Mouse (Mus musculus) kidney, postnatal 36 days (tissue): Measurements from ENCODE around the gene Sptbn1.
"Not testable (repeated sequence)": the region's sequence is repeated elsewhere in the genome, so short reads cannot be mapped to it uniquely, and the experiment has no call there.

ENCODE experiments used
- DNase-seq, 2 experiments: peaks; one replicate each; pipeline ENCODE4 v3.0.0; 2021 to 2022; ENCODE audit warnings: mixed read lengths in 2 of 2

Sptbn1 gene

DNA sequence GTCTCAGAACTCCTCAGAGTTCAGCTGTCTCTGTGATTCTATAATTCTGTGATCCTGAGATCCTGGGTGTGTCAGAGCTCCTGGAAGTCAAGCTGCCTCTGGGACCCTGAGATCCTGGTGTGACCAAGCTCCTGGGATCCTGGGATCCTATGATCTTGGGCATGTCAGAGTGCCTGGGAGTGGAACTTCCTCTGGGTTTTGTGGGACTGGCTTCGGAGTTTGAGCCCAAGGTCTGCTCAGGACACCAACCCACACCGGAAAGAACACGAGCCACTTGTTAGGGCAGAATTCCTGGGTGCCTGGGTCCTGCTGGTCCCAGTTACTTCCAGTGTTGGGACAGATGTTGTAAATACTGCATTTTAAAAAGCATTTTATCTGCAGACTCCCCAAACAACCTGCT, 12.8 kb downstream of the Sptbn1 start:
- DNase-seq, result not testable (repeated sequence)

DNA sequence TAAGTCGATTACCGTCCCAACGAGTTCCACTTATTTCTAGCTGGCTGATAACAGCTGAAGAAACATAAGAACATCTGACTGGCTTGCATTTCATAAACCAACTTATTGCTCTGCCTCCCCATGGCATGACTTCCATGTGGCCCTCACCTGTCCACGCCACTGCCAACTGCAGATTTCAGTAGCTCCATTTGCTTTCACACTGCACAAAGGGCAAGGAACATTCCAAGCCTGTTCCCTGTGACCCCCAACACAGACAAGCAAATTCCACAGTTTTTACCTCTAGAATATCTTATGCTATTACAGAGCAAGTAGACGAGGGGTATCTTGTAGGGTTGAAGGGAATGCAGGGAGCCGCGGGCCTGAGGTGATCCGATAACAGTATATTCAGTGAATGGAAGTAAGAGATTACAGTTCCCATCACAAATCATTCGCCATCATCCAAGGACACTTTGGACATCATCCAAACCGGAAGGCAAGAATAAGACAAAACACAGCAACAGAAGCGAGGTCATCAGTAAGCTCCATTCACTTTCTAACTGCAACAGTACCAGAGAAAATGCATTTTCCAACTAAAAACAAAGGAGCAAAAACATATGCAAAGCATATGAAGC, 16.6 kb downstream of the Sptbn1 start:
- DNase-seq, result peak in 1 of 2 experiments; percentile 28

DNA sequence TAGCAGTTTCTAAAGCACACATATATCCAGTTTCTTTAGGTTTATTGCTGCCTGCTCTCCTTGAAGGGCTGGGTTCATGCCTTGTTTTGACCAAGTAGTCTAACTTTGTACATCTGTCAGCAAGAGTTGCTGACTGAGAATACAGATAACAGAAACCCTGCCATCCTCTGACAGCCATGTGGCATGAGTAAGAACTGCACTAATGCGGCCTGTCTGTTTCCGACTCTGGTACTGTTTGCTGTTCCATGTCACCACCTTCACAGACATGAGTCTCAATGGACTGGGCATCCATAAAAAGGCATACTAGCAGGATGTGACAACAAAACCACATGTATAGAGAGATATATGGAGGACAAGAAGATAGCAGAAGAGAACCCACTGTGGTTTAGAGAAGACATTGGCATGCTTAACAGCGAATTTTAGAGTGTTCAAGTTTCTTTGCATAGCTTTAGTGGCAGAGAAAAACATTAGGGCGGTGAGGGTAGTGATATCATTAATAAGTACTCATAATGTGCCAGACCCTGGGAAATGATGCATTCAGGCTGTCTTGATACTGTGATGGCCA, 18.4 kb downstream of the Sptbn1 start:
- no peak for DNase-seq

DNA sequence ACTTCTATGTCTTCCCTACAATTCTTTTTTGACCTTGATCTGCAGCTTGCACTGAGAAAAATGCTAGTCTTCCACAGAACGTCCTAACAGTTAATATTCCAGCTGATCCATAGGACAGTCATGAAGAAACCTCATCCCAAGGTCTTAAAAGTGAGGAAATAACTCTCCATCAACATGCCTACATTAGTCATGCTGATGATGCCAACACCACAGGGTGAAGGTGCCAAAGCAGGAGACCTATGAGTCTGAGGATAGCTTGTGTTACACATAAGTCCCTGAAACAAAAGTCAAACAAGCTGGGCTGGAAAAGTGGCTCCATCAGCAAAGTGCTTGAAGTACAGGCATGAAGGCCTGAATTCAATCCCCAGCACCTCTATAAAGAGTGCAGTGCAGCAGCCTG, 20.9 kb downstream of the Sptbn1 start:
- no peak for DNase-seq

DNA sequence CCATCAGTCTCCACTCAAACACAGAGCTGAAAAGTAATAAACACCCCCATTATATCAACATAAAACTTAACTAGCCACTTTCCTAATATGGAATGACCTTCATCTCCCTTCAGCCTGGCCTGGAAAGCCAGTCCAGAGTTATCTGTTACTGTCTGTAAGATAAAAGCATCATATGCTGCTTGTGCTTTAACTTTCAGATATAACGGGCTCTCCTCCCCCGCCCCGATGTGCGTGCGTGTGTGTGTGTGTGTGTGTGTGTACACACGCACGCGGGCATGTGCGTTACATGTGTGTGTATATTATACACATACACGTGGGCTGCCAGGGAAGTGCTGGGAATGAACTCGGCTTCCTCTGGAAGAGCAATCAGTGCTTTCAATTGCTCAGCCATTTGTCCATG, 21.8 kb downstream of the Sptbn1 start:
- no peak for DNase-seq

DNA sequence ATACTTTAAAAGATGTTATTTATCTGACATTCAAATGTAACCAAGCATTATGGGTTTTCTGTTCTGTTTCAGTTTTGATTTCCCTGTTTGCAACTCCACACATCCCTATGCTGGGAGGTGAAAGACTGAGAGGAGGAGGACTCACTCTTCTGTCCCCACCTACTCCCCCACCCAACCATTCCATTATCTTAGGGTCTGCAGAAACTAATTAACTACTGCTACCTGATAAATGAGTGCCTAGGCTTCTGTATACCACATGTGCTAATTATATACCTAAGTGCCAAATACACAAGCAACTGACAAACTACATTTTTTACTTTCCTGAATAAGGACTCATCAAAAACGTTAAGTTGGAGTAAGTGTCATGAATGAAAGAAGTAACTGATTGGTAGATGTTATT, 23.8 kb downstream of the Sptbn1 start:
- DNase-seq, result no peak

DNA sequence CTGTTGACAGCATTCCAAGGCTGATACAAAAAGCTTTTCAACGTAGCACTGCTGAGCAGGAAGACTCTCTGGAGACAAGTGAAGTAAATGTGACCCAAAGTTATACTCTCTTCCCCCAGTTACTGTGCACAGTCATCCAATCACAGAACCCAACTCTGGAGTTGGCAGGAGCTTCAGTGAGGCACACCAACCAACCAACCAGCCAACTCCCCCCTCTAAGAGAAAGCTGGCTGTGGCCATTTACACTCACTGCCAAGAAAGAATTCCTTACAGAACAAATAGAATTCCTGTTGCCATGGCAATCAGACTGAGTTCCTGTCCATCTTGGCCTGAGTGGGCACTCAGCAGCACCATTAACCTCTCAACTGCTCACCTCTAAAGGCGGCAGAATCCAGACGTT, 24.4 kb downstream of the Sptbn1 start:
- DNase-seq, result peak in 1 of 2 experiments; percentile 75

DNA sequence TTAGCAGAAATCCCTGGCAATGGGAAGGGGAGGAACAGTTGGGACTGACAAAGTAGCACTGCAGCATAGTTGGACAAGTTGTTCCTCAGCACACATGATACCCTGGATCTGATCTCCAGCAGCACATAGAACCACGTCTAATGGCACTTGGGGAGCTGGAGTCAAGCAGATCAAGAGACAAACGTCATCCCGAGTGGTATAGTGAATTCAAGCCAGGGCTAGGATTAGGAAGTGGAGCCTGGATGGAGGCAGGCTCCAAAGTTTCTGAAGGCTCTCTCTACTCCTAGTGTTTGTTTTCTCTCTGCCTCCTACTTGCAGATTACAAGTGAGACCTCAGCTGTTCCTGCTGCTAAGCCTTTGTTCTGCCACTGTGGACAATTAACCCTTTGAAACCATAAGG, 27.1 kb downstream of the Sptbn1 start:
- no peak for DNase-seq

DNA sequence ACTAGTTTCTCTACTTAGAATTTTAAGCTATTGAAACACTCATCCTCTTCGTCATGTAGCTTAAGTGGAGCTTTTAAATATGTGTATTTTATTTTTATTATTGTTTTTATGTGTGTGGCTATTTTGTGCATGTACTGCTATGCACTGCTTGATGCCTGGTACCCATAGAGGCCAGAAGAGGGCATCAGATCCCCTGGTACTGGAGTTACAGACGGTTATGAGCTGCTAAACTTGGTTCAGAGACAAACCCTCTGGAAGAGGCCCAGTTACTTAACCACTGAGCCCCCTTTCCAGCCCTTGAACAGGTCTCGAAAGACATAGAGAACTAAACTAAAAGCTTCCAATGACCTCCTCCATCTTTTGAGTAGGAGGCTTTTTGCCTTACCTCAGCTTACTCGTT, 30.0 kb downstream of the Sptbn1 start:
- DNase-seq, result peak; percentile 59 to 70

DNA sequence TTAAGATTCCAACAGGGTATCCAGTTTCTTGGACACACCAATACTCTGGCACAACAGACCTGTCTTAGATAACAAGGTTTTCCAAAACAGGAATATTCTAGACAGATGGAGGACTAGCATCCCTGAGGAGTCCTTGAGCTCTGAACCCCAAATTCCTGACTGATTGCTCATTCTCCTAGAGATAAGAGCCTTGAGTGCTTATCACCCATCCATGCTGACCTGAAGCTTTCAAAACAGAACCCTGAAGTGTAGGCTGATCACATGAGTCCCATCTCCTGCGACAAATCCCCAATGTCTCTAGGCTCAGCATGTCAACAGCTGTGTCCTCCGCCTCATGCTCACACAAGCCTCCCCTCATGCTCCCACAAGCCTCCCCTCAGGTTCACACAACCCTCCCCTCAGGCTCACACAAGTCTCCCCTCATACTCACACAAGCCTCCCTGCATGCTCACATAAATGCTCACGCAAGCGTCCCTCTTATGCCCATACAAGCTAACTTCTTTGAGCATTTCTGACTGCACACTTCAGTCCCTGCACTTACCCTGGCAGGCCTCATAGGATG, 31.2 kb downstream of the Sptbn1 start:
- no peak for DNase-seq

DNA sequence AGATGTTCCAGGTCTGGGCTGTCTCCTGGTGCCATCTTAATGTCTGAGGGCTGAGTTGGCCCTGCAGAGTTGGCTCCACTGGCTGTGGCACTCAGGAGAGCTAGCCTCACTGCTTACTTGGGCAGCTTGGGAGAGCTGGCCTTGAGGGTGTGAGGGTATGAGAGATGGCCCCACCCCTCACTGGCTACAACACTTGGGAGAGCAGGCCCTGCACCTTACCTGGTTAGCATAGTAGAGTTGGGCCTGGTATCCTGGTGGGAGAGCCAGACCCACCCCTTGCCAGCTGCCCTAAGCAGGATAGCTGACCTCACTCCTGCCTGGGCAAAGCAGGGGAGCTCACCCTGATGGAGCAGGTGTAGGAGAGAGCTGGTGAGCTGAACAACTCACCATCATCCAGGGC, 32.3 kb downstream of the Sptbn1 start:
- no peak for DNase-seq

DNA sequence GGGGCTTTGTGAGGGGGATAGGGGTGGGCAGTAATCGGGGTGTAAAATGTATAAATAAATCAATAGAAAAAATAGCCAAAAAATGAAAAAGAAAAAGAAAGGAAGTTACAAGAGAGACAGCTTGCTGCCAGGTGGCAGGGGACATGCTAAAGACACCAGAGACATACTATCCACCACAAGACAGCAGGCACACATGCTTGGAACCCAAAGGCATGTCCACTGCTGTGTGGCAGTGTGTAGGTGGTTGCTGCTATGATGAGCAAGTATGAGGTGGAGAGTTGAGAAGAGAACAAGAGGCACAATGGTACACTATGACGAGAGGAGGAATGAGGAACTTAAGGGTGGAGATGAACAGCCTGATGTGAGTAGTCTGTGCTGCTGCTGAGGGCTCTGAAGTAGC, 32.8 kb downstream of the Sptbn1 start:
- no peak for DNase-seq

DNA sequence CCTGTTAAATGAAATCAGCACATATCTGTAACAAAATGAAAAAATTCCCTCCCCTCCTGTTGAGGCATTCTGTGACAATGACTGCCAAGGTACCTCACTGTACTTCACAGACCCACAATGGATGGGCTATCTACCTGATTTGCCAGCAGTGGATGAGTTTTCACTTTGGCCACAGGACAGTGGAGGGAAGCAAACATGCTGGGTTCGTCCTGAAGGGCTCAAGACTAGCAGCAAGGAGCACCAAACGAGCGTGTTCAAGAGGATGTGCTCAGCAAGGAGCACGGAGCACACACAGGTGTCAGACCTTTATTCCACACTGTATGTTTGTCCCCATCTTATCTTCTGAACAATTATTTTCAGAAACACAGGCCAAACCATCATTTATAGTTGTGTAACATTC, 34.0 kb downstream of the Sptbn1 start:
- DNase-seq, result no peak

DNA sequence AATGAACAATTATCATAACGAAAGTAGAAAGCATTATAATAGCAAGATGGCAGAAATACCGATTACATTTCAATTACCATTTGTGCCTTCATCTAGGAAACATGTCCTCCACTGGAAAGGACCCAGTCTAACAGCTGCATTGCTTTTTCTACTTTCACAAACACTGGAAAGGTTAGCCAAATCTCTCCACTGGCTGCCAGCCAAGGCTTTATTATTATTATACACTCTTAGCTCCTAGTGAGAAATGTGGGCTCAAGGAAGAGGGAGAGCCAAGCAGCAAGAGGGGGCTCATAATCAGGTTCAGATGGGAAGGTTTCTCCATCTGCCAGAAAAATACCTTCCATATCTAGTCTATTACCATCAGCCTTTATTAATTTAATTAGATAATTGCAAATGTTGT, 35.9 kb downstream of the Sptbn1 start:
- DNase-seq, result peak; percentile 82 to 85

DNA sequence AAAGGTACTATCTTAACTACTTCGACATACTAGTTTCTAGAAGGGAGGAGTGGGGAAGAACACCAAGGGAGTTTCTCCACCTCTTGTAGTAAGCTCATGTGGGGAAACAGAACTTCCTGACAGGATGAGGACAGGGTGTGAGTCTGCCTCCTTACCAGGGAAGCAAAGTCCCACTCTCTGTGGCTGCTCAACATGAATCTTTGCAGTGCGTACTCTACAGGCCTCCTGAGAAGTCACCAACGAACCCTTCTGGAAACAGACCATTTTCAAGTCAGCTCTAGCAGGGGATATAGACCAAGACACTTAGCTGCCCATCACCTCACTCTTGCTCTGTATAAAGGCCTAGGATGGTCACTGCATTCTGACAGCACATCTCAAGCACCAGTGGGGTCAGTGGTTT, 36.6 kb downstream of the Sptbn1 start:
- DNase-seq, result no peak

DNA sequence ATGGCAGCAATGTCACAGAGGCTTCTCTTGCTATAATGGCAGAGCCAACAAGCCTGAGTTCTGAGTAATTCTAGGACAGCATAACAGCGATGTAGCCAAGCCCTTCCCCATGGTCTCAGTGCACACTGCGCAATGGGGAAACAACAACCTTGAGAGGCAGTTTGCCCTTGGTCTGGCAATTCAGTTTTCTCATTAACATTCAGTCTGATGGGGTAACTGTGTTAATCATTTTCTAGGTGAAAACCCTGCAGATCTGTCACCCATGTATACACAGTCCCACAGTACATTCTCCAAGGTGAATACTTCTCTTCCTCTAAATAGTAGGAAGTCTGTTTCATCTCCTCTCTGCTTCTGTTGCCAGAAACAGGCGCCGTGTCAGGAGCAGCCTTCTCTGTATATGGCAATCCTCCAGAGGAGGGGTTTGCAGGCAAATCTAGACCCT, 37.6 kb downstream of the Sptbn1 start:
- peak; percentile 66 to 85 for DNase-seq

DNA sequence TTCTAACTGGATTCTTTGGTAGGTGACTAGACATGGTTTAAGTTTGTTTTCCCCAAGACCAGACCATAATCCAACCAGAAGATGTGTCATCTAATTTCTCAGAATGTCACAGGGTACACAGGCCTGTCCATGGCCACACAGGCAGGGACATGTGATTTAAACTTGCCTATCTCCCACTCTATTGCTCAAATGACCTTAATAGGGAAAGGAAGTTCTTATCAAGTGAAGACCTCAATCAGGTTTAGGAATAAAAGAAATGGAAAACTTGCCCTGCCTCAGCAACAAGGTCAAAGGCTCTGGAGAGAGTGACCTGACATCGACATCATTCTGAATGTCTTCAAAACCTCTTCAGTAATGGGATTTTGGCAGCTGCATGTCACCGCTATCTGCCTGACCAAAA, 41.2 kb downstream of the Sptbn1 start:
- no peak for DNase-seq

DNA sequence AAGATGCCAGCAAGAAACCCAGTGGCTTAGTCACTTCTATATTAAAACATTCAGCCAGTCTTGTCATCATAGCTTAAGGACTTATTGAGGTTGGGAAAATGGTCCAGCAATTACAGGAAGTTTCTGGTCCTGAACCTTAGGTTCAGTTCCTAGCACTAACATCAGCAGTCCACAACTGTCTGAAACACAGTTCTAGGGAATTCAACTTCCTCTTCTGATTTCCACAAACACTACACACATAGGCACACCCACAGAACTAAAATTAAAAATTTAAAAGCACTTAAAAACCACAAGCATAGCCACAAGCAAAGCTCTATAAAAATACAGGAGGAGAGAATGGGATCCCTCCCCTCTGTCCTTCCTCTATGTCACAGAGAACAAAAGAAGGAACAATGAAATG, 43.4 kb downstream of the Sptbn1 start:
- DNase-seq, result no peak

DNA sequence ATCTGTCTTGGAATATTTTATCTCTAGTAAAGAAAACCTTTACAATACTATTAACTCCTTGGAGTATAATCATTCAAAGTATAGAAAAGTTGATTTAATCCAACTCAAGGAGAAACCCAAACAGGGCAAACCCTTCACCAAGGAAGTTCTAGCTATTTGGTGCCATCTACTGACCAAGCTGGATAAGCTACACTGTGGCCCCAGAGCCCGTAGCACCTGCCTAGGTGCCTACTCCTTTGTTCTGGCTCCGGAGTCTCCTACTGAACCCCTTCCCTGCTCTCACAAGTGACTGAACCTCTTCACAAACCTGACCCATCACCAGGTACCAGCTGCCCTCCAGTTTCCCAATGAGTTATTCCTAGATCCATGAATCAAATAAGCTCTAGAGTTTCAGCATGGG, 45.3 kb downstream of the Sptbn1 start:
- DNase-seq, result peak; percentile 39 to 46

DNA sequence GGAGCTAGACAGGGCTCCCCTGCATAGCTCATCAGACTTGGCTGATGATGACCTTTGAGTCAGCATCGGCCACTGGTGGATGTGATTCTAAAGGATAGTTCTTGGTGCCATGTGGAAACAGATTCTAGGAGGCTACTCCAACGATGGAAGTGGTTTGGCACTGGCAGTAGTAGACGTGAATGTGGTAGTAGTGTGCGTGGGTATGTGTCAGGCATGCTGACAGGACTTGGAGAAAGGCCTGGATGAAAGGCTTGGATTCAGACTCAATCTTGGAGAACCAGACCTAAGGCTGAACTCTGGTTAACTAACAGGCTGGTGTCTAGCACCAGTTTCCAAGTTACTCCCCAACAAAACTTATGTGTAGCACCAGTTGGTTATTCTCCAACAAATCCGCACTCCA, 46.9 kb downstream of the Sptbn1 start:
- DNase-seq, result no peak

DNA sequence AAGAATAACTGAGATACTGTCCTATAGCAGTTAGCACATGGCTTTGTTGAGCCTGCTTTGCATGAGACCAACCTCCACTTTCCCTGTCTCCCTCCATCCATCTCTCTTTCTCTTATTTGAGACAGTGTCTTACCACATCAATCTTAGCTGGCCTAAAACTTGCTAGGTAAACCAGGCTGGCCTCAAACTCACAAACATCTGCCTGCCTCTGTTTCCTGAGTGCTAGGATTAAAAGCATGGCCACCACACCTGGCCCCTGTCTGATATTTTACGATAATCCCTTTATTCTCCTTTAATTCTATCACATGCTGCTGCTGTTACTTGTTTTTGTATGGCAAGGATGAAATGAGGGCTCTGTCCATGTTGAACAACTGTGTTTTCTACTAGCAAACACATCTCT, 49.6 kb downstream of the Sptbn1 start:
- DNase-seq, result no peak

DNA sequence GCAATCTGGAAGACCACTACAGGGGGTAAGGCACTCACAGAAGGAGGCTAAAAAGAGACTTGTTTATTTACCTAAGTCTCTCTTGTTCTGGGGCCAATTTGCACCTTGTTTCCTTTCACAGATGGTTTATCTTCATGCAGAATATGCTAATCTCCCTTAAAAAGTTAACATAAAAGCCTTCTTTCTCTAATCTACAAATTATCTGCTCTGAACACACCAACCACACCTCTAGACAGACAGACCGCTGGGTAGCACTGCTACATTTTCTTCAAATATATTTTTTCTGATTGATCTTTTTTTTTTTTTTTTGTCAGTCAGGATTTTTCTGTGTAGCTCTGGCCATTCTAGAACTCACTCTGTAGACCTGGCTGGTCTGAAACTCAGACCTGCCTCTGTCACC, 50.5 kb downstream of the Sptbn1 start:
- no peak for DNase-seq

DNA sequence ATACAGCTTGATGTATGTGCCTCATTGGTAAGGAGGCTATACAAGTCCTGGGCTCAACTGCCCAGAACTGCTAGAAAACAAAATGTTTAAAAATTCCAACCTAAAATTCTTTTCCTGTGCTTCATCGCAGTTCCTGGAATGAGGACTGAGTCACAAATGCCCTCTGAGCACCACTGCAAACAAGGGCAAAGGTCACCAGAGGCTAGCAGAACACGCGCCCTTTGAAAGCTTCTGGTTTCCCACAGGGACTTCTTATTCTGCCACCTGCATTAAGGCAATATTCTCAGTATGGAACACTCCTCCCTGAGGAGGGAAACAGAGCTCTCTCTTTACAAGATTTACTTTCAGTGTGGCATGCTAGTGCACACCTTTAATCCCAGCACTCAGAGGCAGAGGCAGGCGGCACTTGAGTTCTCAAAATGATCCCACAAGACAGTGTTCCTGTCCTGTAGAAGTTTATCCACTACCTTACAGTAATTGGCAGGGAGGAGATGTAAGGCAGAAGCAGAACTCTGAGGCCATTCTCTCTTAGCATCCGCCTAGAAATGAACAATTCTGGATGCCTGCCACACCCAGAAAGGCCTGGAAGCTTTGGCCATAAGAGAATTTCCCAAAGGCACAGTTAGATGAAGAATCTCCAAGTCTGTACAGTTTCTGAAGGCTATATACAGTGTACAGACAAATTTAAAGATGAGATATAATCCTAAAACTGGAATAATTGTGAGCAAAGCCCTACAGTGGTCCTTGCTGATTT, 56.1 kb downstream of the Sptbn1 start:
- DNase-seq, result peak; percentile 59 to 72

DNA sequence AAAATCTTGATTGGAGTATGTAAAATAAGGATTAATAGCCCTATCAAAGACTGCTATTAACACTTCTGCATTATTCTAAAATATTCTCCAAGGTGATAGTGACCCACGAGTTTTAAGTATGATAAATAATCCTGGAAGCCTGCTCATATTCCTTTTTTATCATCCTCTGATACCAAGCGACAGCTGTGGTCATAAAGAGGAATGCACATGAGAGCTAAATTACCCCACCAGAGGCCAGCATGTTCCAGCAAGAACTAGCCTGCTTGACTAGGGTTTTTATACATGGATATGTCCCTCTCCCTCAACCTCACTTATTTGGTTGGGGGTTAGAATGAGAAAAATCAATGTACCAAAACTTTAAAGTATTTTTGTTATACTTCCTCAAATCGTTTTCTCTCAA, 56.8 kb downstream of the Sptbn1 start:
- no peak for DNase-seq
